In the genomic region with DNA sequence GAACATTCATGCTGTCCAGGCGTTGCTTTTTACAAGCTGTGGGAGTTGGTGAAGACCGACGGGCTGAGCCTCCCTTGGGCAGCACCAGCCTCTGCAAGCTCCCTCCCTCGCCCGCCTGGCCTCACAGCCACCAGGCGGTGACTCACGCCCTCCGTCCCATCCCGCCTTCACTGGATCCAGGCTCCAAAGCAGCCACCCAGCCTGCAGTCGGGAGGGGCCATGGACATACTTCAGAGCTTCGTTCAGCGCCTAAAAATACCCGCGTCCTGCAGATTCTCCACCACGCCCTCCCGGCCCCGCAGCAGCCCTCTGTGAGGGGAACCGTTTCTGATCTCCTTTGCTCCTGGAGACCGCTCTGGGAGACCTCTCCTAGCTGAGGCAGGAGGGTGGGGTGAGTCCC, we compare ENCODE assay signal across 9 mouse cellular contexts. TPM values are rescaled to one million over a fixed set of nuclear protein-coding genes. Genes with fewer than 3 reads are reported as not detected.
DNase-seq lines count a peak whose midpoint lies in the region; ATAC-seq lines count a peak whose summit lies in the region.
"Had no signal": no experiment of that assay in that cellular context is flagged by ENCODE, and none has a peak within 500 bp of the region (broad histone marks: within the 10 kb centered on the region; RNA-seq: fewer than 3 reads in every experiment).

No protein-coding gene starts in this region.

- H3K27ac ChIP-seq in midbrain, embryonic 11.5 days (ENCODE audit: low read depth, low read length): no peak overlapping the region
- no peak overlapping the region for H3K27ac ChIP-seq in midbrain, embryonic 15.5 days
- H3K27ac ChIP-seq in heart, embryonic 13.5 days (replicated peaks): peak overlapping the region; percentile 97
- H3K27ac ChIP-seq in limb, embryonic 13.5 days: no peak overlapping the region
- no peak overlapping the region for H3K27ac ChIP-seq in neural tube, embryonic 11.5 days (ENCODE audit: low read depth, low read length)

- 9% methylated on average over 19 of the region's 19 CpGs for WGBS in midbrain, embryonic 11.5 days
- 8% methylated on average over 19 of the region's 19 CpGs for WGBS in midbrain, embryonic 15.5 days
- 2% methylated on average over 19 of the region's 19 CpGs for WGBS in heart, embryonic 13.5 days
- 6% methylated on average over 19 of the region's 19 CpGs for WGBS in limb, embryonic 13.5 days
- WGBS in neural tube, embryonic 11.5 days: 10% methylated on average over 19 of the region's 19 CpGs

- H3K9ac ChIP-seq in midbrain, embryonic 11.5 days (ENCODE audit: low read length): peak overlapping the region; percentile 39; the same call in 1 of the 2 replicates
- no peak overlapping the region for H3K9ac ChIP-seq in midbrain, embryonic 15.5 days
- peak overlapping the region; percentile 81 for H3K9ac ChIP-seq in heart, embryonic 13.5 days
- H3K9ac ChIP-seq in limb, embryonic 13.5 days: peak overlapping the region; percentile 60
- peak overlapping the region; percentile 8 for H3K9ac ChIP-seq in neural tube, embryonic 11.5 days (ENCODE audit: low read length)

- no peaks in the 10 kb centered on the region for H3K9me3 ChIP-seq in midbrain, embryonic 11.5 days (ENCODE audit: control insufficient read depth, low read length)
- no peaks in the 10 kb centered on the region for H3K9me3 ChIP-seq in midbrain, embryonic 15.5 days
- no peaks in the 10 kb centered on the region for H3K9me3 ChIP-seq in heart, embryonic 13.5 days
- H3K9me3 ChIP-seq in limb, embryonic 13.5 days: no peaks in the 10 kb centered on the region
- H3K9me3 ChIP-seq in neural tube, embryonic 11.5 days (ENCODE audit: control insufficient read depth, low read length): no peaks in the 10 kb centered on the region

- H3K27me3 ChIP-seq in midbrain, embryonic 11.5 days (ENCODE audit: control insufficient read depth, insufficient read depth, low read length): no peaks in the 10 kb centered on the region
- H3K27me3 ChIP-seq in midbrain, embryonic 15.5 days (replicated peaks): no peaks in the 10 kb centered on the region
- H3K27me3 ChIP-seq in heart, embryonic 13.5 days (replicated peaks): no peaks in the 10 kb centered on the region
- H3K27me3 ChIP-seq in limb, embryonic 13.5 days: no peaks in the 10 kb centered on the region
- H3K27me3 ChIP-seq in neural tube, embryonic 11.5 days (ENCODE audit: control insufficient read depth, insufficient read depth, low read length): no peaks in the 10 kb centered on the region

- peaks cover 2% of the 10 kb centered on the region; the same call in 1 of the 2 replicates for H3K4me1 ChIP-seq in midbrain, embryonic 11.5 days (ENCODE audit: control insufficient read depth, insufficient read depth, low read length)
- H3K4me1 ChIP-seq in midbrain, embryonic 15.5 days: peaks cover 5% of the 10 kb centered on the region
- peaks cover 26% of the 10 kb centered on the region for H3K4me1 ChIP-seq in heart, embryonic 13.5 days
- peaks cover 13% of the 10 kb centered on the region for H3K4me1 ChIP-seq in limb, embryonic 13.5 days
- H3K4me1 ChIP-seq in neural tube, embryonic 11.5 days (ENCODE audit: control insufficient read depth, insufficient read depth, low read length): peaks cover 4% of the 10 kb centered on the region

- H3K4me3 ChIP-seq in midbrain, embryonic 11.5 days (ENCODE audit: low read depth, low read length): no peak overlapping the region
- no peak overlapping the region for H3K4me3 ChIP-seq in midbrain, embryonic 15.5 days
- H3K4me3 ChIP-seq in heart, embryonic 13.5 days: peak overlapping the region; percentile 33
- 0 out of 2 replicates have a peak overlapping the region, but pooled peaks have one; percentile 5 for H3K4me3 ChIP-seq in limb, embryonic 13.5 days
- no peak overlapping the region for H3K4me3 ChIP-seq in neural tube, embryonic 11.5 days (ENCODE audit: low read depth, low read length)

- no peak overlapping the region for H3K4me2 ChIP-seq in midbrain, embryonic 11.5 days
- H3K4me2 ChIP-seq in midbrain, embryonic 15.5 days: no peak overlapping the region; the same call in 1 of the 2 replicates
- peak overlapping the region; percentile 61 for H3K4me2 ChIP-seq in heart, embryonic 13.5 days
- peak overlapping the region; percentile 48 for H3K4me2 ChIP-seq in limb, embryonic 13.5 days (replicated peaks)
- H3K4me2 ChIP-seq in neural tube, embryonic 11.5 days (ENCODE audit: low read depth): no peak overlapping the region

- DNase-seq in midbrain, embryonic 11.5 days (ENCODE audit: low spot score, missing footprints): peak; percentile 86
- DNase-seq in embryo, embryonic 11 days: peak; percentile 66
- DNase-seq in neural tube, embryonic 11.5 days (ENCODE audit: low spot score): peak; percentile 40
- no peak for DNase-seq in cerebellum, postnatal 10 days
- DNase-seq in retina, postnatal 1 day: no peak

- no peak for ATAC-seq in midbrain, embryonic 11.5 days (ENCODE audit: low FRiP score)
- ATAC-seq in midbrain, embryonic 15.5 days (replicated peaks): no peak
- peak; percentile 58 for ATAC-seq in heart, embryonic 13.5 days (ENCODE audit: extremely low read depth, insufficient number of reproducible peaks, low FRiP score, low TSS enrichment)
- ATAC-seq in limb, embryonic 13.5 days (ENCODE audit: low FRiP score, low read depth): peak; percentile 75
- 0 out of 2 replicates have a peak, but pooled peaks have one; percentile 24 for ATAC-seq in neural tube, embryonic 11.5 days (ENCODE audit: insufficient read depth, low FRiP score, low TSS enrichment)

- peaks cover 2% of the 10 kb centered on the region; the same call in 1 of the 2 replicates for H3K36me3 ChIP-seq in midbrain, embryonic 11.5 days (ENCODE audit: control insufficient read depth, insufficient read depth, low read length)
- H3K36me3 ChIP-seq in midbrain, embryonic 15.5 days (replicated peaks): peaks cover 13% of the 10 kb centered on the region; the same call in 1 of the 2 replicates
- peaks cover 27% of the 10 kb centered on the region for H3K36me3 ChIP-seq in heart, embryonic 13.5 days
- peaks cover 31% of the 10 kb centered on the region for H3K36me3 ChIP-seq in limb, embryonic 13.5 days
- peaks cover 8% of the 10 kb centered on the region for H3K36me3 ChIP-seq in neural tube, embryonic 11.5 days (ENCODE audit: control insufficient read depth, insufficient read depth, low read length)

RNA-seq across cellular contexts. Expression of a gene that starts 9.1 kb away (rescaled TPM):
- 305 and 326 TPM in 2 replicates for polyA plus RNA-seq in midbrain, embryonic 11.5 days (2014; fragmentation: Nextera tagmentation; extraction: Ambion mirVana)
- 175 and 193 TPM in 2 replicates for polyA plus RNA-seq in midbrain, embryonic 15.5 days (2015; fragmentation: Nextera tagmentation; extraction: Ambion mirVana)
- 269 and 297 TPM in 2 replicates for polyA plus RNA-seq in heart, embryonic 13.5 days (2015; fragmentation: Nextera tagmentation; extraction: Ambion mirVana)
- polyA plus RNA-seq in limb, embryonic 13.5 days (2015; fragmentation: Nextera tagmentation; extraction: Ambion mirVana): 240 and 246 TPM in 2 replicates
- 298 and 301 TPM in 2 replicates for polyA plus RNA-seq in neural tube, embryonic 11.5 days (2014; fragmentation: Nextera tagmentation; extraction: Ambion mirVana)

RNA-seq across cellular contexts. Expression of a gene that starts 16.6 kb away (rescaled TPM):
- polyA plus RNA-seq in midbrain, embryonic 11.5 days (2014; fragmentation: Nextera tagmentation; extraction: Ambion mirVana): 119 and 138 TPM in 2 replicates
- 83.0 and 94.4 TPM in 2 replicates for polyA plus RNA-seq in midbrain, embryonic 15.5 days (2015; fragmentation: Nextera tagmentation; extraction: Ambion mirVana)
- polyA plus RNA-seq in heart, embryonic 13.5 days (2015; fragmentation: Nextera tagmentation; extraction: Ambion mirVana): 68.6 and 76.9 TPM in 2 replicates
- polyA plus RNA-seq in limb, embryonic 13.5 days (2015; fragmentation: Nextera tagmentation; extraction: Ambion mirVana): 57.3 and 61.1 TPM in 2 replicates
- 167 and 171 TPM in 2 replicates for polyA plus RNA-seq in neural tube, embryonic 11.5 days (2014; fragmentation: Nextera tagmentation; extraction: Ambion mirVana)

RNA-seq across cellular contexts. Expression of a gene that starts 21.1 kb away (rescaled TPM):
- 0.04 TPM in 1 of 2 replicates, not detected in the other for polyA plus RNA-seq in midbrain, embryonic 11.5 days (2014; fragmentation: Nextera tagmentation; extraction: Ambion mirVana)
- 0.05 and 0.14 TPM in 2 replicates for polyA plus RNA-seq in midbrain, embryonic 15.5 days (2015; fragmentation: Nextera tagmentation; extraction: Ambion mirVana)
- not detected in 2 replicates for polyA plus RNA-seq in heart, embryonic 13.5 days (2015; fragmentation: Nextera tagmentation; extraction: Ambion mirVana)
- not detected in 2 replicates for polyA plus RNA-seq in limb, embryonic 13.5 days (2015; fragmentation: Nextera tagmentation; extraction: Ambion mirVana)
- not detected in 2 replicates for polyA plus RNA-seq in neural tube, embryonic 11.5 days (2014; fragmentation: Nextera tagmentation; extraction: Ambion mirVana)
- polyA plus RNA-seq: neural tube, embryonic 14.5 days had no signal

RNA-seq across cellular contexts. Expression of a gene that starts 22.0 kb away (rescaled TPM):
- 103 and 108 TPM in 2 replicates for polyA plus RNA-seq in midbrain, embryonic 11.5 days (2014; fragmentation: Nextera tagmentation; extraction: Ambion mirVana)
- 70.1 and 74.5 TPM in 2 replicates for polyA plus RNA-seq in midbrain, embryonic 15.5 days (2015; fragmentation: Nextera tagmentation; extraction: Ambion mirVana)
- polyA plus RNA-seq in heart, embryonic 13.5 days (2015; fragmentation: Nextera tagmentation; extraction: Ambion mirVana): 33.7 and 37.3 TPM in 2 replicates
- 68.2 and 71.1 TPM in 2 replicates for polyA plus RNA-seq in limb, embryonic 13.5 days (2015; fragmentation: Nextera tagmentation; extraction: Ambion mirVana)
- polyA plus RNA-seq in neural tube, embryonic 11.5 days (2014; fragmentation: Nextera tagmentation; extraction: Ambion mirVana): 246 and 268 TPM in 2 replicates

RNA-seq across cellular contexts. Expression of a gene that starts 36.1 kb away (rescaled TPM):
- polyA plus RNA-seq in midbrain, embryonic 11.5 days (2014; fragmentation: Nextera tagmentation; extraction: Ambion mirVana): not detected in 2 replicates
- polyA plus RNA-seq in midbrain, embryonic 15.5 days (2015; fragmentation: Nextera tagmentation; extraction: Ambion mirVana): not detected in 2 replicates
- not detected in 2 replicates for polyA plus RNA-seq in heart, embryonic 13.5 days (2015; fragmentation: Nextera tagmentation; extraction: Ambion mirVana)
- not detected in 2 replicates for polyA plus RNA-seq in limb, embryonic 13.5 days (2015; fragmentation: Nextera tagmentation; extraction: Ambion mirVana)
- not detected in 2 replicates for polyA plus RNA-seq in neural tube, embryonic 11.5 days (2014; fragmentation: Nextera tagmentation; extraction: Ambion mirVana)
- polyA plus RNA-seq: neural tube, embryonic 14.5 days had no signal

Comparison
In these comparisons a context has a peak if more than half of its experiments do, and no peak if none do; other contexts are left out.
1. ATAC-seq: peak in heart, embryonic 13.5 days (single experiment), limb, embryonic 13.5 days (single experiment) and neural tube, embryonic 11.5 days (single experiment); none in midbrain, embryonic 11.5 days (single experiment) and midbrain, embryonic 15.5 days (single experiment).
2. DNase-seq: peak in midbrain, embryonic 11.5 days (single experiment), embryo, embryonic 11 days (single experiment) and neural tube, embryonic 11.5 days (single experiment); none in cerebellum, postnatal 10 days (0 of 2) and retina, postnatal 1 day (single experiment).
3. H3K4me2 ChIP-seq: peak in heart, embryonic 13.5 days (single experiment) and limb, embryonic 13.5 days (single experiment); none in midbrain, embryonic 11.5 days (single experiment), midbrain, embryonic 15.5 days (single experiment) and neural tube, embryonic 11.5 days (single experiment).
4. H3K4me3 ChIP-seq: peak in heart, embryonic 13.5 days (single experiment) and limb, embryonic 13.5 days (single experiment); none in midbrain, embryonic 11.5 days (single experiment), midbrain, embryonic 15.5 days (single experiment) and neural tube, embryonic 11.5 days (single experiment).